Mouse (Mus musculus): ENCODE results near the gene Nkx6-1. TPM values are rescaled to one million over a fixed set of nuclear protein-coding genes. Genes with fewer than 3 reads are reported as not detected.

Nkx6-1 gene
- 1.0 and 1.1 TPM in 2 replicates for polyA plus RNA-seq (2016; fragmentation: Nextera tagmentation; extraction: Ambion mirVana)

- Histone ChIP-seq H3K36me3 (replicated peaks) (no peaks in the 10 kb centered on the region), H3K9me3 (no peaks in the 10 kb centered on the region), H3K4me3 (peak within 1 kb of the TSS; percentile 52), H3K27ac (peak within 1 kb of the TSS; percentile 44), H3K27me3 (ENCODE audit: poor library complexity, severe bottlenecking) (peaks cover 100% of the 10 kb centered on the region), H3K4me1 (peaks cover 34% of the 10 kb centered on the region)
- peak; percentile 91 for DNase-seq (ENCODE audit: extremely low spot score, low spot score)
- 0% methylated on average over 39 of the region's 39 CpGs for WGBS
Measured at GRCm38 (mm10) chr5:101664945-101665615, at the start of gene Nkx6-1. TSS of gene Nkx6-1 (minus strand) at chr5:101664996.

- DNase-seq (ENCODE audit: extremely low spot score, low spot score) = no peak
- no peaks in the 10 kb centered on the region for H3K36me3 ChIP-seq (replicated peaks)
- H3K4me3 ChIP-seq = no peak overlapping the region
- H3K9me3 ChIP-seq = no peaks in the 10 kb centered on the region
- no peak overlapping the region for H3K27ac ChIP-seq
- H3K4me1 ChIP-seq = no peaks in the 10 kb centered on the region
- 83% methylated on average over 6 of the region's 6 CpGs for WGBS
- no peaks in the 10 kb centered on the region for H3K27me3 ChIP-seq (ENCODE audit: poor library complexity, severe bottlenecking)
Measured at GRCm38 (mm10) chr5:101713064-101713613, 48.3 kb upstream of the Nkx6-1 start.

GRCm38 (mm10) chr5:101703374-101704260 is 38.8 kb upstream of the Nkx6-1 start:
- Histone ChIP-seq H3K9me3 (no peaks in the 10 kb centered on the region), H3K4me3 (no peak overlapping the region), H3K4me1 (no peaks in the 10 kb centered on the region), H3K27ac (no peak overlapping the region), H3K36me3 (replicated peaks) (no peaks in the 10 kb centered on the region), H3K27me3 (ENCODE audit: poor library complexity, severe bottlenecking) (peaks cover 5% of the 10 kb centered on the region; the same call in 1 of the 2 replicates)
- 80% methylated on average over 24 of the region's 25 CpGs for WGBS
- no peak for DNase-seq (ENCODE audit: extremely low spot score, low spot score)

GRCm38 (mm10) chr5:101702636-101703035 is 37.8 kb upstream of the Nkx6-1 start:
- H3K27me3 ChIP-seq (ENCODE audit: poor library complexity, severe bottlenecking) = peaks cover 5% of the 10 kb centered on the region; the same call in 1 of the 2 replicates
- H3K9me3 ChIP-seq = no peaks in the 10 kb centered on the region
- WGBS = 88% methylated on average over 11 of the region's 11 CpGs
- H3K4me3 ChIP-seq = no peak overlapping the region
- DNase-seq (ENCODE audit: extremely low spot score, low spot score) = no peak
- H3K27ac ChIP-seq = no peak overlapping the region
- no peaks in the 10 kb centered on the region for H3K36me3 ChIP-seq (replicated peaks)
- H3K4me1 ChIP-seq = no peaks in the 10 kb centered on the region

DNA sequence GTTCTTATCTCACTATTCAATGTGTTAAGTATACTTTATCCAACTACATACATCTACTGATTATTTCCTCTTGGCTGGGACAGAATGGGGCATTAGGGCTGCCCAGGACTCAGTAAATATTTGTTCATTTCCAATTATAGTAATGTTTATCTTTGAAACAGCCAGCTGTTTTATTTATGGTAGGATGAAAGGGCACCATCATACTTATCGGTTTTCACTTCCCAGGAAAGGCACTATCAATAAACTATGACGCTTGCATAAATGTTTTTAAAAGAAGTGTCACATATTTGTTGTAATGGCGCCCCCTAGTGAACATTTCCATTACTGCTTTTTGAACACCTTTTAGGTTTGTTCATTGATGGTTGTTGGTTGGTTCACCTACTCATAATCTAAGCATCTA is 35.8 kb upstream of the Nkx6-1 start:
- H3K9me3 ChIP-seq = no peaks in the 10 kb centered on the region
- 18% methylated on average over 3 of the region's 3 CpGs for WGBS
- no peak for DNase-seq (ENCODE audit: extremely low spot score, low spot score)
- H3K4me1 ChIP-seq = no peaks in the 10 kb centered on the region
- no peak overlapping the region for H3K4me3 ChIP-seq
- H3K27ac ChIP-seq = no peak overlapping the region
- H3K27me3 ChIP-seq (ENCODE audit: poor library complexity, severe bottlenecking) = peaks cover 5% of the 10 kb centered on the region; the same call in 1 of the 2 replicates
- H3K36me3 ChIP-seq (replicated peaks) = no peaks in the 10 kb centered on the region

GRCm38 (mm10) chr5:101688581-101688980 is 23.8 kb upstream of the Nkx6-1 start:
- no peaks in the 10 kb centered on the region for H3K36me3 ChIP-seq (replicated peaks)
- no peaks in the 10 kb centered on the region; the same call in 1 of the 2 replicates for H3K9me3 ChIP-seq
- peak overlapping the region; percentile 27; the same call in 1 of the 2 replicates for H3K4me3 ChIP-seq
- H3K27ac ChIP-seq = 0 out of 2 replicates have a peak overlapping the region, but pooled peaks have one; percentile 15
- peaks cover 8% of the 10 kb centered on the region for H3K4me1 ChIP-seq
- 12% methylated on average over 15 of the region's 15 CpGs for WGBS
- H3K27me3 ChIP-seq (ENCODE audit: poor library complexity, severe bottlenecking) = peaks cover 15% of the 10 kb centered on the region
- peak; percentile 59 for DNase-seq (ENCODE audit: extremely low spot score, low spot score)

DNA sequence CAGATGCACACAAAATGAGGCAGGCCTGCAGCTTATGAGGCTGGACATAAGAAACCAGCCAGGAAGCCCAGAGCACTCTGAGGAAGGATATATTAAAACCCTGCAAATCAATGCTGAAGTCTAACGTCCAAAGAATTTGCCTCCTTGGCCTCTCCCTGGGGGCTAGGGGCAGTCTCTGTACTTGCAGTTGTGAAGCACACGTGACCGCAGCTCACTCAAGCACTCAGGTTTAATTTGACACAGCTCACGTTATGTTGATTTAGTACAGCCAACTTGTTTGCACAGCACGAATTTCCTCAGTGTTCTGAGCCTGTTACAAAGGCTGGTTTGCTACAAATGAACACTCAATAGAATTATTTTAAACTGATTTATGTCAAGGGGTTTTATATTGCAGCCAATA is 18.5 kb upstream of the Nkx6-1 start:
- no peak overlapping the region for H3K4me3 ChIP-seq
- H3K27ac ChIP-seq = no peak overlapping the region
- no peaks in the 10 kb centered on the region for H3K36me3 ChIP-seq (replicated peaks)
- no peaks in the 10 kb centered on the region; the same call in 1 of the 2 replicates for H3K9me3 ChIP-seq
- H3K27me3 ChIP-seq (ENCODE audit: poor library complexity, severe bottlenecking) = peaks cover 10% of the 10 kb centered on the region
- no peak for DNase-seq (ENCODE audit: extremely low spot score, low spot score)
- peaks cover 4% of the 10 kb centered on the region for H3K4me1 ChIP-seq
- 79% methylated on average over 5 of the region's 5 CpGs for WGBS

DNA sequence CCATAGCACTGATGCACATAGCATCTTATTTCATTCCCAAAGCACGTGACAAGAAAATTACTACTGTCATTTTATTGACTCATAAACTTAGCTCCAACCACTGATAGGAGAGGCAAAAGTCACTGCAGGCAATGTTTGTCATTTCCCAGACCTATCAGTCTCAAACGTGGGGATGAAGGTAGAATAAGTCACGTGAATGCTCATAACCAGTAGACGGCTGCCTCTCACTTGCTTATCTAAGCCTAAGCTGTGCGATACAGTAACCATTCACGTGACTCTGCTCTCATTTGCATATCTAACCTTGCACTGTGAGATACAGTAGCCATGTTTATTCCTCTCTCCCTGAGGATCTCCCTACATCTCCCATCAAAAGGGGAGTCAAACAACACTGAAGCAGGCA is 15.5 kb upstream of the Nkx6-1 start:
- H3K27ac ChIP-seq = no peak overlapping the region
- H3K36me3 ChIP-seq (replicated peaks) = no peaks in the 10 kb centered on the region
- no peak overlapping the region for H3K4me3 ChIP-seq
- no peaks in the 10 kb centered on the region for H3K27me3 ChIP-seq (ENCODE audit: poor library complexity, severe bottlenecking)
- 81% methylated on average over 6 of the region's 6 CpGs for WGBS
- no peaks in the 10 kb centered on the region for H3K9me3 ChIP-seq
- DNase-seq (ENCODE audit: extremely low spot score, low spot score) = no peak
- H3K4me1 ChIP-seq = no peaks in the 10 kb centered on the region

DNA sequence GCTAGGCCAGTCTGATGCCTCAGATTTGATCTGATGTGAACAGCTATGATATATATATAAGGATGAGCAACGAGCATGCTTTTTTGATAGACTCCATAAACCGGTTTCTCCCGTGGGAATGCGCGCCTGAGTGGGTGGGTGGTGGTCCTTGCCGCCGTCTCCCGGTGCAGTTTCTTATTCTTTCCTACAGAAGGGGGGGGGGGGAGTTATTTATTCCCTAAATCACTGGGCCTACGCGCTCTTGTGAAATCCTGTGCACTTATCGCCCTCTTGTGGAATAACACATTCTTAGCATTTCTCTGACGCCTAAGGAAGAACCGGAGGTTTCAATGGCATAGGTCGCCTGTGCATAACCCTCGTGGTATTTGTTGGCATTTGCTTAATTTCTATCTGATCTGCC is 4.6 kb upstream of the Nkx6-1 start:
- Histone ChIP-seq H3K36me3 (replicated peaks) (no peaks in the 10 kb centered on the region), H3K27ac (no peak overlapping the region), H3K4me1 (peaks cover 18% of the 10 kb centered on the region), H3K4me3 (no peak overlapping the region), H3K27me3 (ENCODE audit: poor library complexity, severe bottlenecking) (peaks cover 65% of the 10 kb centered on the region), H3K9me3 (no peaks in the 10 kb centered on the region)
- 2% methylated on average over 15 of the region's 15 CpGs for WGBS
- peak; percentile 39 for DNase-seq (ENCODE audit: extremely low spot score, low spot score)

DNA sequence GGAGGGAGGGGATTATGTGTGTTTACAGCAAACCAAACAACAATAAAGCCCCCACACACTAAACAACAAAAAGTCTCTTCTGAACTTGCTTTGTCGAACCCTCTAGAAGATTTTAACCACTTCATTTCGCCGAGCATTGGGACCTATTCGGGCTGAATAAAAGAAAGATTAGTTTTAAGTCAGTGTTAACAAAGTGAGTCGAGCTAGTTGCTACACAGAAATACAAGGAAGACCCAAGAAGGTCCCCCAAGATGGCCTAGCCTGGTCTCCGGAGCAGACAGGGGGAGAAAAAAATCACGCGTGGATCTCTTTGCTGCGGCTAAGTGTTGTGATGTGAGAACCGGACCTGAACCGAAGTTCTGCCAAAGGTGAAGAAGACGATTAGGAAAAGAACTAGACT is 3.7 kb upstream of the Nkx6-1 start:
- DNase-seq (ENCODE audit: extremely low spot score, low spot score) = no peak
- no peak overlapping the region for H3K4me3 ChIP-seq
- 3% methylated on average over 12 of the region's 12 CpGs for WGBS
- H3K9me3 ChIP-seq = no peaks in the 10 kb centered on the region
- H3K27me3 ChIP-seq (ENCODE audit: poor library complexity, severe bottlenecking) = peaks cover 74% of the 10 kb centered on the region
- H3K27ac ChIP-seq = no peak overlapping the region
- H3K4me1 ChIP-seq = peaks cover 27% of the 10 kb centered on the region
- H3K36me3 ChIP-seq (replicated peaks) = no peaks in the 10 kb centered on the region

DNA sequence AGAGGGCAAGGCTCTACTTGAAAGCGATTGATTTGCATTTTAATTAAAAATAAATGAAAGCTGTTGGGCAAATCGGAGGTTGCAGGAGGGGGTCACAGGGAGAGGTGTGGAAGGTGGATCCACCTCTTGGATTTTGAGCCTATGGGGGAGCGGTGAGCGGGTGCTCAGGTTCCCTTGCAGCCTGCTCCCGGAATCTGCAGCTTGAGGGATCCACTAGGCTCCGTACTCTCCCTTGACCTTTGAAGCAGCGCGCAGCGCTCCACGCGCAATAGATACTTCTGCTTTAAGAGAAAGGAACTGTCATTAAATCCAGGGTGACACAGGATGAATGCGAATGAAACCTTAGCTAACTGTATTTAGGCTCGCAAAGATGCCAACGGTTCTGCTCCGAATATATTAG is 3.2 kb upstream of the Nkx6-1 start:
- DNase-seq (ENCODE audit: extremely low spot score, low spot score) = no peak
- H3K4me3 ChIP-seq = no peak overlapping the region
- under 1% methylated on average over 15 of the region's 15 CpGs for WGBS

GRCm38 (mm10) chr5:101667263-101667990 is 2.6 kb upstream of the Nkx6-1 start:
- Histone ChIP-seq H3K4me1 (peaks cover 34% of the 10 kb centered on the region), H3K27ac (no peak overlapping the region), H3K27me3 (ENCODE audit: poor library complexity, severe bottlenecking) (peaks cover 85% of the 10 kb centered on the region), H3K36me3 (replicated peaks) (no peaks in the 10 kb centered on the region), H3K4me3 (no peak overlapping the region), H3K9me3 (no peaks in the 10 kb centered on the region)
- 1% methylated on average over 19 of the region's 19 CpGs for WGBS
- DNase-seq (ENCODE audit: extremely low spot score, low spot score) = no peak

More for the DNA sequence above, 3.2 kb upstream of the Nkx6-1 start:
- Histone ChIP-seq H3K9me3 (no peaks in the 10 kb centered on the region), H3K27me3 (ENCODE audit: poor library complexity, severe bottlenecking) (peaks cover 79% of the 10 kb centered on the region), H3K4me1 (peaks cover 32% of the 10 kb centered on the region), H3K27ac (no peak overlapping the region), H3K36me3 (replicated peaks) (no peaks in the 10 kb centered on the region)
